Mouse (Mus musculus) kidney, postnatal 0 days (tissue): ENCODE results near the gene Olfr463. TPM values are rescaled to one million over a fixed set of nuclear protein-coding genes. Genes with fewer than 3 reads are reported as not detected.
"Not testable (repeated sequence)": the region's sequence is repeated elsewhere in the genome, so short reads cannot be mapped to it uniquely, and the experiment has no call there.

Experiments
- ATAC-seq: fragments of 200-750 bp; cut with Nextera tagmentation; replicated peaks from 2 replicates; pipeline ENCODE4 v1.8.0; 2017; ENCODE audit warnings: low read depth, moderate number of reproducible peaks, moderate TSS enrichment, moderate library complexity; ENCODE audit not compliant: low FRiP score
- DNase-seq: peaks from one replicate; pipeline ENCODE4 v3.0.0-alpha.2; 2016; ENCODE audit warnings: low spot score
- H3K27ac ChIP-seq: fragments of 300-500 bp; sonication (generic); 2 replicates; pipeline ENCODE4 v1.5.1; 2014; ENCODE audit warnings: mild to moderate bottlenecking
- H3K27me3 ChIP-seq: fragments of 300-500 bp; sonication (generic); 2 replicates; pipeline ENCODE4 v1.6.1; 2014; ENCODE audit warnings: low read length, mixed read lengths; ENCODE audit not compliant: insufficient read depth
- H3K36me3 ChIP-seq: fragments of 300-500 bp; sonication (generic); 2 replicates; pipeline ENCODE4 v1.6.1; 2014; ENCODE audit warnings: low read length, mixed read lengths; ENCODE audit not compliant: insufficient read depth
- H3K4me1 ChIP-seq: fragments of 300-500 bp; sonication (generic); replicated peaks from 2 replicates; pipeline ENCODE4 v1.6.1; 2014; ENCODE audit warnings: antibody characterized with exemption, low read length, mixed read lengths; ENCODE audit not compliant: insufficient read depth
- H3K4me2 ChIP-seq: fragments of 300-500 bp; sonication (generic); 2 replicates; pipeline ENCODE4 v1.6.1; 2014; ENCODE audit warnings: mild to moderate bottlenecking, low read length, moderate library complexity, mixed read lengths
- H3K4me3 ChIP-seq: fragments of 300-500 bp; sonication (generic); replicated peaks from 2 replicates; pipeline ENCODE4 v1.5.1; 2014; ENCODE audit warnings: low read depth, low read length
- H3K9ac ChIP-seq: fragments of 300-500 bp; sonication (generic); 2 replicates; pipeline ENCODE4 v1.6.1; 2014; ENCODE audit warnings: low read depth, low read length
- H3K9me3 ChIP-seq: fragments of 300-500 bp; sonication (generic); replicated peaks from 2 replicates; pipeline ENCODE4 v1.6.1; 2016; ENCODE audit warnings: low read length, inconsistent platforms, mixed read lengths
- CTCF ChIP-seq: IDR thresholded peaks from 2 replicates; pipeline ENCODE4 v1.5.1; 2016; ENCODE audit warnings: antibody characterized with exemption, low read depth, mild to moderate bottlenecking, moderate library complexity
- WGBS: fragments of 180-500 bp; shearing (Covaris S2); extraction: QIAGEN DNeasy Blood & Tissue Kit; methylation state at CpG from one replicate; pipeline ENCODE4 v1.1.7; 2014; 5-methylcytosine and 5-hydroxymethylcytosine counted together
- polyA plus RNA-seq: library from polyadenylated mRNA; unstranded; fragments of >200 nt; fragmentation: Nextera tagmentation; extraction: Ambion mirVana; gene quantifications from 2 replicates; pipeline ENCODE4 v1.2.1, GENCODE M21; 2015

The Olfr463 gene
- polyA plus RNA-seq, 1 experiment from 2014 or later: not detected

DNA sequence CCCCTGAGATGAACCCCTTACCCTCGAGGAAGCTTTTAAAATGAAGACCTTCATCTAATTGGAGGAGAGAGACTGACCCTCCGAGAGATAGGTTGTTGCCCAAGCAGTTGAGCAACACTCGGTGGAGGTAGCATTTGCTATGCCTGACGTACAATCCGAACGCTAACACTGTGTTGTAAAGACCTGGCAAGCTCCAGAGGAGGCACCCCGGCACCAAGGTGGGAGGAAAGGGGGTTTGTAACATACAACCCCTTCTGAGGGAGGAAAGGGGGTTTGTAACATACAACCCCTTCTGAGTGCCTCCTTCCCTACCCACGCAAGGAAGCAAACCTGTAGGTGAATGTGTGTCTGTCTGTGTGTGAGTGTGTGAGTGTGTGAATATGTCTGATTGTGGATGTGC lies 25.4 kb downstream of the Olfr463 start:
- ATAC-seq (no peak), DNase-seq (peak; percentile 8)
- Histone ChIP-seq H3K27ac (no peak overlapping the region), H3K36me3 (no peaks in the 10 kb centered on the region), H3K4me1 (no peaks in the 10 kb centered on the region), H3K27me3 (no peaks in the 10 kb centered on the region), H3K4me3 (no peak overlapping the region), H3K9me3 (no peaks in the 10 kb centered on the region), H3K4me2 (no peak overlapping the region), H3K9ac (no peak overlapping the region)
- WGBS: 21% methylated on average over 8 of the region's 8 CpGs
- no peak for TF ChIP-seq CTCF

DNA sequence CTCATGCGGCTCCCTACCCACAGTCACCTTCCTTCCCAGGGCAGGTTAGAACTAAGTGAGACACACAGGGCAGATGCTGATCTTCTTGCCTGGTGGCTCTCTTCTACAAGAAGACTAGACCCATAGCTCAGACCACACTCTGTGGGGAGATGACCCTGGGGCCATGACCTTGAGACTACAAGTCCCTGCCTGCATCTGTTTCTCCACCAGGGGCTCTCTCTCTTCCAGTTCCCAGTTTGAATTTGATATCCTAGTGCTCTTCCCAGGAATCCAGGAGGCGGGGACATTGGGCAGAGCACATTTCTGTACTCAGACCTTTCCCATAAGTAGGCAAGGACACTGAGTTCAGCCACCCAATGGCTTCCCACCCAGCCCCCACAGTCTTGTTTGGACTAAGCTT lies 27.1 kb downstream of the Olfr463 start:
- 71% methylated on average over 2 of the region's 2 CpGs for WGBS
- Histone ChIP-seq H3K4me1 (no peaks in the 10 kb centered on the region), H3K36me3 (no peaks in the 10 kb centered on the region), H3K4me3 (no peak overlapping the region), H3K9me3 (no peaks in the 10 kb centered on the region), H3K9ac (no peak overlapping the region), H3K27me3 (no peaks in the 10 kb centered on the region), H3K27ac (no peak overlapping the region), H3K4me2 (no peak overlapping the region)
- TF ChIP-seq CTCF: peak; percentile 28; the same call in 1 of the 2 replicates
- ATAC-seq (no peak), DNase-seq (peak; percentile 32)

DNA sequence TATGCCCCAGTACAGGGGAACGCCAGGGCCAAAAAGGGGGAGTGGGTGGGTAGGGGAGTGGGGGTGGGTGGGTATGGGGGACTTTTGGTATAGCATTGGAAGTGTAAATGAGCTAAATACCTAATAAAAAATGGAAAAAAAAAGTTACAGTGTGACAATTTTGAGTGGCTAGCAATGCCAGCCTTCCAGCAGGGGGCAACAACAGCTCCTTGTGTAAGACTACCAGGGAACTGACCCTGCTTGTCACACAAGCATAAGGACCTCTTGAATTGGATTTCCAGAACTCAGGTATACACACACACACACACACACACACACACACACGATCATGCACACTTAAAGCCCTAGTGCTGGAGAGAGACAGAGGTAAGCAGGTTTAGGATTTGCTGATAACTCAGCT lies 30.3 kb downstream of the Olfr463 start:
- not testable (repeated sequence) for H3K36me3 ChIP-seq, H3K4me1 ChIP-seq, H3K27me3 ChIP-seq, H3K27ac ChIP-seq, H3K4me2 ChIP-seq, H3K4me3 ChIP-seq, ATAC-seq, DNase-seq, H3K9ac ChIP-seq, H3K9me3 ChIP-seq
- WGBS: 88% methylated on average over 1 of the region's 2 CpGs
- peak; percentile 38; the same call in 1 of the 2 replicates for TF ChIP-seq CTCF

- DNase-seq (no peak), ATAC-seq (no peak)
- TF ChIP-seq CTCF: no peak
- Histone ChIP-seq H3K36me3 (peaks cover 31% of the 10 kb centered on the region), H3K9ac (no peak overlapping the region), H3K9me3 (no peaks in the 10 kb centered on the region), H3K4me2 (no peak overlapping the region), H3K4me1 (no peaks in the 10 kb centered on the region), H3K27ac (no peak overlapping the region), H3K27me3 (no peaks in the 10 kb centered on the region), H3K4me3 (no peak overlapping the region)
- 87% methylated on average over 13 of the region's 13 CpGs for WGBS
Measured at GRCm38 (mm10) chr11:87862805-87863204, 34.4 kb downstream of the Olfr463 start.

- peaks cover 47% of the 10 kb centered on the region for H3K36me3 ChIP-seq
- no peak for TF ChIP-seq CTCF
- H3K4me1 ChIP-seq: no peaks in the 10 kb centered on the region
- H3K9me3 ChIP-seq: no peaks in the 10 kb centered on the region
- H3K9ac ChIP-seq: no peak overlapping the region
- 82% methylated on average over 9 of the region's 9 CpGs for WGBS
- H3K27me3 ChIP-seq: no peaks in the 10 kb centered on the region
- no peak overlapping the region for H3K27ac ChIP-seq
- no peak for ATAC-seq
- DNase-seq: no peak
- H3K4me2 ChIP-seq: no peak overlapping the region
- no peak overlapping the region for H3K4me3 ChIP-seq
Measured at GRCm38 (mm10) chr11:87860426-87860825, 36.8 kb downstream of the Olfr463 start.

- Histone ChIP-seq H3K4me3 (no peak overlapping the region), H3K27ac (no peak overlapping the region), H3K4me1 (no peaks in the 10 kb centered on the region), H3K27me3 (no peaks in the 10 kb centered on the region), H3K9me3 (no peaks in the 10 kb centered on the region), H3K4me2 (no peak overlapping the region), H3K9ac (no peak overlapping the region), H3K36me3 (peaks cover 47% of the 10 kb centered on the region)
- DNase-seq (no peak), ATAC-seq (no peak)
- no peak for TF ChIP-seq CTCF
- 84% methylated on average over 11 of the region's 11 CpGs for WGBS
Measured at GRCm38 (mm10) chr11:87859273-87859672, 37.9 kb downstream of the Olfr463 start.

- ATAC-seq (no peak), DNase-seq (no peak)
- 0 out of 2 replicates have a peak, but pooled peaks cover 4% of the 10 kb centered on the region for H3K4me1 ChIP-seq
- H3K4me2 ChIP-seq: no peak overlapping the region
- no peak overlapping the region for H3K4me3 ChIP-seq
- TF ChIP-seq CTCF: no peak
- peaks cover 25% of the 10 kb centered on the region for H3K36me3 ChIP-seq
- no peak overlapping the region for H3K27ac ChIP-seq
- WGBS: 89% methylated on average over 7 of the region's 7 CpGs
- H3K27me3 ChIP-seq: no peaks in the 10 kb centered on the region
- no peak overlapping the region for H3K9ac ChIP-seq
- H3K9me3 ChIP-seq: no peaks in the 10 kb centered on the region
Measured at GRCm38 (mm10) chr11:87854550-87854949, 42.6 kb downstream of the Olfr463 start.
